Mouse (Mus musculus) small intestine, adult 2 months (tissue): ENCODE measurements around the gene Tedc1. TPM values are rescaled to one million over a fixed set of nuclear protein-coding genes. Genes with fewer than 3 reads are reported as not detected.

Experiments
- H3K27ac ChIP-seq: fragments of 200-500 bp; 2 replicates; pipeline ENCODE4 v1.5.1; 2012; ENCODE audit warnings: low read depth, low read length, control low read depth, inconsistent platforms; ENCODE audit not compliant: insufficient read depth
- H3K27me3 ChIP-seq: fragments of 200-500 bp; 2 replicates; pipeline ENCODE4 v1.6.1; 2012; ENCODE audit warnings: mild to moderate bottlenecking, moderate library complexity, low read length, inconsistent platforms; ENCODE audit not compliant: control insufficient read depth, insufficient read depth
- H3K36me3 ChIP-seq: fragments of 200-500 bp; 2 replicates; pipeline ENCODE4 v1.6.1; 2012; ENCODE audit warnings: mild to moderate bottlenecking, low read length, control low read depth, inconsistent platforms; ENCODE audit not compliant: control insufficient read depth, insufficient read depth
- H3K4me1 ChIP-seq: fragments of 200-500 bp; 2 replicates; pipeline ENCODE4 v1.6.1; 2012; ENCODE audit warnings: low read length, inconsistent platforms, mixed read lengths; ENCODE audit not compliant: control insufficient read depth, insufficient read depth, insufficient read length
- H3K4me3 ChIP-seq: fragments of 200-500 bp; 2 replicates; pipeline ENCODE4 v1.5.1; 2012; ENCODE audit warnings: low read depth, mild to moderate bottlenecking, control low read depth, inconsistent platforms, low read length, moderate library complexity
- CTCF ChIP-seq: fragments of 200-500 bp; IDR thresholded peaks from 2 replicates; pipeline ENCODE4 v1.5.1; 2012; ENCODE audit warnings: low read depth, mild to moderate bottlenecking, control low read depth, inconsistent platforms, low read length, moderate library complexity, mixed read lengths; ENCODE audit not compliant: insufficient replicate concordance, insufficient read length; ENCODE audit errors: extremely low read depth
- POLR2A ChIP-seq: fragments of 200-500 bp; IDR thresholded peaks from 2 replicates; pipeline ENCODE4 v1.6.1; 2012; ENCODE audit warnings: low read depth, mild to moderate bottlenecking, control low read depth, inconsistent platforms, low read length, moderate library complexity
- WGBS: fragments of 180-500 bp; shearing (Covaris S2); methylation state at CpG from one replicate; pipeline ENCODE4 v1.1.7; 2018; 5-methylcytosine and 5-hydroxymethylcytosine counted together
- polyA plus RNA-seq: library from polyadenylated mRNA; depleted of rRNA; stranded (reverse); fragments of >200 nt; gene quantifications from 2 replicates; pipeline ENCODE4 v1.2.3, GENCODE M21; 2012; rRNA removed

Tedc1 gene
- polyA plus RNA-seq = 9.2 and 18.3 TPM in 2 replicates

DNA sequence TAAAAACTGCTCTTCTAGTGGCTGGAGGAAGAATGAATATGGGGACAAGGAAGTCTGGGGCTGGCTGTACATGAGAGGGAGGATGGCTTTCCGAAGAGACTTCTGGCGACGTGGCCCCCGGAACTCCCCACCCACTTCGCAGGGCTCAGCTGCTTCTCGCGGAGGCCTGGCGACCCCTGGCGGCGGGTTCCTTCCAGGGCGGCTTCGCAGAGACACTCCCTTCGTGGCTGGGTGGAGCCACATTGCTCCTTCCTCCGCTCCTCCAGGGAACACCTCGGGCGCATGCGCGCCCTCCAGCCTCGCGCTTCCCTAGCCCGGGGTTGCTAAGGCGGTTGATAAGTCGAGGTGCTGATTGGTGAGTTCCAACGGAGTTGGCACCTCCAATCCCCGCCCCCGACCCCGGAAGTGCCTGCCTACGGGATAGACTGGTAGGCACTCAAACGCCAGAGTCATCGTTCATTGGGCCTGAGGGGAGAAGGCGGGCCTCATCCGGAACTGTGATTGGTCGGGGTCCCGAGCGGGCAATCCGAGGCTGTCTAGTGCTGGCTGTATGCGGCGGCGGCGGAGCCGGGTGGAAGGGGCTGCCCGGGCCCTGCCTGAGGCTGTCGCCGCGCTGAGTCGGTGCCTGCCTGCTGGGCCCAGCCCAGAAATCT lies at the start of gene Tedc1:
Gene Tedc1 (plus strand): TSS at position 535 of the 653 bp plus-strand sequence.
- peaks cover 15% of the 10 kb centered on the region; the same call in 1 of the 2 replicates for H3K4me1 ChIP-seq
- peak within 1 kb of the TSS; percentile 96 for H3K27ac ChIP-seq
- peak within 1 kb of the TSS; percentile 75 for H3K4me3 ChIP-seq
- under 1% methylated on average over 46 of the region's 46 CpGs for WGBS
- H3K36me3 ChIP-seq = peaks cover 13% of the 10 kb centered on the region
- no peaks in the 10 kb centered on the region for H3K27me3 ChIP-seq
- TF ChIP-seq CTCF (peak; percentile 96), POLR2A (no peak; the same call in 1 of the 2 replicates)

DNA sequence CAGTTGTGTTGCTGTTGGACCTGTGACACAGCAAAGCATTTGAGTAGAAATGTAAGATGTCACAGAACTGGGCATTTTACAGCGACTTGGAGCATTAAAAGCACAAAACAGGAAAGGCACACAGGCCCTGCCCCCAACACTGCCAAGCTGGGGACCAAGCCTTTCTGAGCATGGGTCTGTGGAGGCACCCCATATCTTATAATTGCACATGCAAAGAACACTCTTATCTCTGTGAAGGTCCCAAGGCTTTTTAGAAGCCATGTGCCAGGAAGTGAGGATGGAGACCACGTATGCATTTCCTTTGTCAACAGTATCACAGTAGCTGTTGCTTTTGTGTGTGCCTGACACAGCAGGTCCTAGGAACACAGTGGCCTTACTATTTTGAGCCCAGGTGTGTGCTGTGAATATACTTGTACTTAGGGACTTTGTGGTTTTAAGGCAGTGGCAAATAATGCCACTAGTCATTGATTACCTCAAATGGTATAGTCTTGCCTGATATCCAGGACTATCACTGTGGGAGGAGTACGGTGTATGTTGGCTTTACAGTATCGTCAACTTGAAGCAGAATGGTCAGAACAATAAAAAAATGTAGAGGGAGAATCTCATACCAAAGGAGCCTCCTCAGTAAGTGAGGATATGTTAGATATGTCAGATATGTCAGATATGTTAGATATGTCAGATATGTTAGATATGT lies 48.6 kb upstream of the Tedc1 start:
- Histone ChIP-seq H3K27me3 (no peaks in the 10 kb centered on the region), H3K4me3 (no peak overlapping the region), H3K27ac (no peak overlapping the region), H3K36me3 (no peaks in the 10 kb centered on the region), H3K4me1 (peaks cover 18% of the 10 kb centered on the region)
- no peak for TF ChIP-seq CTCF
- no peak for TF ChIP-seq POLR2A
- WGBS = 68% methylated on average over 4 of the region's 4 CpGs

DNA sequence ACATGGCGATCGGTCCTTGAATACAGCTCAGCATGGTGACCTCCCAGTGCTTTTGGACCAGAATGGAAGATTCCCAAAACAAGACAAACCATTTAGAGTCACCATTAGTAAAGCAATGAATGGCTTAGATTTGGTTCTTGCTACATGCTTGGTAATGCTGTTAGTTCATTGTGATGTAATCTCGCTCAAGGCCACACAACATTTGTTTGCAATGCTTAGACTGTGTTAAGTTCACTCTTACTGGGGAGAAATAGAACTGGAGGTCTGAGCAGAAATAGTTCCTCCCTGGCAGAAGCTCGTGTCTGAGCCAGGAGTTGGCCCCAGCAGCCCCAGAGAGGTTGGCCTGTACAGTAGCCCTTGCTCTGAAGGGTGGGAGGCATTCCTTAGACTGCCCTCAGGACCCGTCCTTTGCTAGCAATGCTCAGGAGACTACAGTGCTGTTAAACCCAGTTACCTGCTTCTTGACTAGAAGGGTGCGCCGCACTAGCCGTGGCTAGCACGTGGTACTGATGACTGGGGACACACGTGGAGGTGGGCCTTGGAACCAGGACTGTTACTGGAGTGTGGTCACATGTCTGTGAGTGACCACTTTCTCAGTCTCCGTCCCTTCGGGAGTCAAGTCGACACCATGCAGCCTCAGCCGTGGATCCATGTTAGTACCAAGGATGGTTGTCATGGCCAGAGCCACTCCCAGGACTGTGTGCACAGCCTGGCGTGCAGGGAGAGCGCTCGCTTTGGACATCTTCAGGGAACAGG lies 47.5 kb upstream of the Tedc1 start:
- no peak overlapping the region for H3K27ac ChIP-seq
- H3K4me3 ChIP-seq = no peak overlapping the region
- H3K27me3 ChIP-seq = no peaks in the 10 kb centered on the region
- no peak for TF ChIP-seq CTCF
- no peak for TF ChIP-seq POLR2A
- peaks cover 29% of the 10 kb centered on the region for H3K4me1 ChIP-seq
- H3K36me3 ChIP-seq = no peaks in the 10 kb centered on the region
- 88% methylated on average over 17 of the region's 17 CpGs for WGBS

DNA sequence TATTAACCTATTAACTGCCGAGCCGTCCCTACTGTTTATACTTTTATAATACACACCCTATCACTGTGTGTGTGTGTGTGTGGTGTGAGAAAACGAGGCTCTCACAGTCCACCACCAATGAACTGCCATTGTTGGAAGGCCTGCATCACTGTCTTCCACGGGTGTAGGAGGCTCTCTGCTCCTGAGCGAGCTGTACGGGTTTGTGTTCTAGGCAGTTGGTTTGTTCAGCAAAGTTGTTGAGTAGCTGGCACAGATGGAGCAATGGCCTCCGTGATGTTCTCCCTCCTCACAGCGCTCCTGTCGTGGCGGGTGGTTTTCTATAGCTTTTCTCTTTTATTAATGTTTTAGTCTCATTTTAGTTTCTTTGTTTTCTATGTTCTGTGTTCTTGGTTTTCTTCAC lies 46.4 kb upstream of the Tedc1 start:
- no peak for TF ChIP-seq CTCF
- no peak for TF ChIP-seq POLR2A
- H3K36me3 ChIP-seq = no peaks in the 10 kb centered on the region
- WGBS = 87% methylated on average over 10 of the region's 10 CpGs

DNA sequence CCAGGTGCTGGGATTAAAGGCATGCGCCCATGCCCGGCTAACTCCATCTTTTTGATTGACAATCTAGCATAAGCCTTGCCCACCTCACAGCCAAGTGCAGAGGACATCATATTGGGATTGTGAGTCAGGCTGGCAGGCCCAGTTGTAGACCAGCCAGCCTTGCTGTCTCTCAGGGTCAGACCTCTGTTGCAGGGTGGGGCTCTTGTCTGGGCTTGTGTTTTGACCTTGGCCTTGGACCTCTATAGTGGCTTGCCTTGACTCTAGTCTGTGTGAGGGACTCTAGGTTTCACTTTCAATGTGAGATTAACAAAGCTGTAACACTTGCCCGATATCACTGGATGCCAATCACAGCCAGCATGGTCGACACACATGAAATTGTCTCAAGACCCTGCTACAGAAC lies 42.1 kb upstream of the Tedc1 start:
- Histone ChIP-seq H3K4me3 (no peak overlapping the region), H3K27ac (peak overlapping the region; percentile 14; the same call in 1 of the 2 replicates), H3K36me3 (peaks cover 8% of the 10 kb centered on the region), H3K27me3 (no peaks in the 10 kb centered on the region), H3K4me1 (peaks cover 39% of the 10 kb centered on the region)
- WGBS = 64% methylated on average over 4 of the region's 4 CpGs
- TF ChIP-seq POLR2A (no peak), CTCF (no peak)

More for the DNA sequence above, 46.4 kb upstream of the Tedc1 start:
- no peak overlapping the region for H3K27ac ChIP-seq
- H3K27me3 ChIP-seq = no peaks in the 10 kb centered on the region
- H3K4me1 ChIP-seq = peaks cover 34% of the 10 kb centered on the region
- no peak overlapping the region for H3K4me3 ChIP-seq

DNA sequence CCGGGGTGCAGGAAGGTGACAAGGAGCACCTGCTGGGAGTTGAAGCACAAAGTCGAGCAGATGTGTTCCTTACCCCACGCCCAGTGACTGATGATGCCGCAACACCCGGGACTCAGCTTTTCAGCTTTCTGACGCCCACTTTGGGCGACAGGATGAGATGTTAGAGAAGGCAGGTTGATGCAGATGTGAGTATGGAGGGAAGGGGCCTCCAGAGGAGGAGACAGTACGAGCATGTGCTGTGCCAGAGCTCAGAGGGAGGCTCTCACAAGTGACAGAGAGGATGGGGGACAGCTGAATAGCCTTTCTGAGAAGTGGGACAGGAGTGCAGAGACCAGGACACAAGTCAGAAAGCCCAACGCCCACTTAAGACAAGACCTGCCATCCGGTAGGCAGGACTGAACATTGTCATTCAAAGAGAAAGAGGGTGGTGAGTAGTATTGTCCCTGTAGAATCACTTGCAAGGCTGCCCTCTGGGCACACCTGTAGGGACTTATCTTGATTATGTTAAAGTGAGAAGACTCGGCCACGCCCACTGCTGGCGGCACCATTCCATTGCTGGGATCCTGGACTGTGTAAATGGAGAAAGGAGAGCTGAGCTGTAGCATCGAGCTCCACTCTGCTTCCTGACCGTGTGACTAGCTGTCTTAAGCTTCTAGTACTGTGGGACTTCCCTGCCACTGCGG lies 41.2 kb upstream of the Tedc1 start:
- TF ChIP-seq POLR2A = no peak
- no peak for TF ChIP-seq CTCF
- H3K4me3 ChIP-seq = no peak overlapping the region
- no peaks in the 10 kb centered on the region for H3K27me3 ChIP-seq
- H3K27ac ChIP-seq = 0 out of 2 replicates have a peak overlapping the region, but pooled peaks have one; percentile 14
- peaks cover 39% of the 10 kb centered on the region for H3K4me1 ChIP-seq
- WGBS = 50% methylated on average over 16 of the region's 16 CpGs
- peaks cover 8% of the 10 kb centered on the region for H3K36me3 ChIP-seq
